Mouse (Mus musculus) mammary gland, adult 2 months (tissue): ENCODE measurements around the gene Tbx18. TPM values are rescaled to one million over a fixed set of nuclear protein-coding genes. Genes with fewer than 3 reads are reported as not detected.

Experiments
- polyA plus RNA-seq: library from polyadenylated mRNA; depleted of rRNA; stranded (reverse); fragments of >200 nt; gene quantifications from 2 replicates; pipeline ENCODE4 v1.2.3, GENCODE M21; 2012; ENCODE audit warnings: low replicate concordance; rRNA removed

Tbx18 gene
- 3.9 and 5.2 TPM in 2 replicates for polyA plus RNA-seq

DNA sequence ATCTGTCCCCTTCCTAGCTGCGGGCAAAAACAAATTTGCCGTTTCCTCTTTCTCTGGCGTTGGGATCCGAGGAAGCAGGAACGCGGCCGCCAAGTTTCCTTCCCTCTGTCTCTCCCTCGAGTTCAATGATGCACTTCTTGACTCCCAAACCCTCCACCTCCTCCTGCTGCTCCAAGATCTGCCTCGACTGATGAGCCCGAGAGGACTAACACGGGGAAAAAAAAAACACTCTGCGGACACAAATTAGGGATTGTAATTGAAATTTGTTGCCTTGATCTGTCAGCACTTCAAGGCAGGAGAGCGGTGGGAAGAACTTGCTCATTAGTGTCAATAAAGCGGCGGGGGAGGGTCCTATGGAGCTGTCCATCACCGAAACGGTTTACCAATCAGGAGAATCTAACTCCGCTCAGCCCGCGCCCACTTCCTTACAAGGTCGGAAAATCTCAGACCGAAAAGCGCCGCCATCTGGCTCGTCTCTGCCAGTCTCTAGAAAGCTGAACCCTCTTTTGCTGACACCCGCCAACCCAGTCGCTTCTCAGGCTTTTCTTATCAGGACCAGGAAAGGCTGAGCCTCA, at the start of gene Tbx18:
Gene Tbx18 (minus strand): TSS at position 300 of the 575 bp plus-strand sequence.

